17 mouse cellular contexts compared by ENCODE assay signal in genomic region chr13:53584504-53585130, GRCm38 (mm10).
DNase-seq lines count a peak whose midpoint lies in the region.
"Had no signal": no experiment of that assay in that cellular context is flagged by ENCODE, and none has a peak within 500 bp of the region (broad histone marks: within the 10 kb centered on the region; RNA-seq: fewer than 3 reads in every experiment).

No protein-coding gene starts in this region.

- peak; percentile 26 for DNase-seq in adrenal gland, adult 2 months
- DNase-seq in adrenal gland, postnatal 10 days = no peak
- peak; percentile 4 for DNase-seq in layer of hippocampus, adult 11-12 months (ENCODE audit: low spot score)
- no peak for DNase-seq in layer of hippocampus, postnatal 10 days (ENCODE audit: low spot score in 2 of 2)
- peak; percentile 36 for DNase-seq in 3T3-L1 (ENCODE audit: low read depth, low spot score)
- DNase-seq in layer of hippocampus, adult 9-11 months = peak; percentile 8
- DNase-seq in lung, adult 18-20 months = no peak
- DNase-seq: adrenal gland, postnatal 14 days; cerebellum, adult 9-11 months; gastrocnemius, postnatal 10 days; heart, adult 18-20 months; heart, postnatal 10 days; kidney, adult 9 months; kidney, postnatal 14 days; liver, postnatal 0 days; lung, postnatal 10 days; thymus, postnatal 14 days had no signal

Comparison
In these comparisons a context has a peak if more than half of its experiments do, and no peak if none do; other contexts are left out.
1. DNase-seq: peak in adrenal gland, adult 2 months (single experiment), layer of hippocampus, adult 11-12 months (single experiment), 3T3-L1 (single experiment) and layer of hippocampus, adult 9-11 months (single experiment); none in adrenal gland, postnatal 10 days (single experiment), layer of hippocampus, postnatal 10 days (0 of 2) and lung, adult 18-20 months (0 of 2).